Mouse (Mus musculus): ENCODE measurements around the gene Abtb2.

DNA sequence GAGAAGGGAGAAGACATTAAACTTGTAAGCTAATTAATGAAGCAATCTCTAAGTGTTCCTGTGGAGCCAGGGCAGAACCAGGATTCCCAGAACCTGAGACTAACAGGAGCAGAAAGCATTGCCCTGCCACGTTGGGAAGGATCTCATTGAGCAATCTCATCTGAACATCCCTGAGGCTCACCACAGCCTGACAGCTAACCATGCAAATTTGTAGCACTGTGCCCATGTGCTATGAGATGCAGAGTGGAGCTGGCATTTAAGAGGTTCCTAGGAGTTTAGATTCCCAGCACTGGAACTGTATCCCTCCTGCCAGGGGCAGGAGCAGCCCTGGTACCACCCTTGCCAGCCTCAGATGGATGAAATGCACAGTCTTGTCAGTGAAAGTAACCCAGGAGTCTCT is 95.6 kb downstream of the Abtb2 start:
- TF ChIP-seq EP300 (IDR thresholded peaks at IDR 0.05; ENCODE audit: insufficient read depth, low read depth, low read length) (no peak), CTCF (IDR thresholded peaks at IDR 0.05; ENCODE audit: low read depth, low read length) (no peak)
